Mouse (Mus musculus): ENCODE results near the gene Btbd1. TPM values are rescaled to one million over a fixed set of nuclear protein-coding genes. Genes with fewer than 3 reads are reported as not detected.

Gene Btbd1
- 54.1 TPM for total RNA-seq (2023)

GRCm38 (mm10) chr7:81829379-81829894 is at the start of gene Btbd1:
Btbd1 (minus strand) TSS chr7:81829431.

GRCm38 (mm10) chr7:81858968-81859721 is 29.9 kb upstream of the Btbd1 start, which contains the start of gene Tm6sf1:
Tm6sf1 (plus strand) TSS chr7:81859001.

GRCm38 (mm10) chr7:81855694-81856093 is 26.5 kb upstream of the Btbd1 start, which contains the start of gene Gm10160:
Gm10160 (minus strand) TSS chr7:81855794.

GRCm38 (mm10) chr7:81789095-81789757 is 40.0 kb downstream of the Btbd1 start, which contains the start of gene 3110040N11Rik:
3110040N11Rik (minus strand) TSS chr7:81789478.

GRCm38 (mm10) chr7:81762180-81763109 is 66.8 kb downstream of the Btbd1 start, which contains the start of gene Ramac:
Ramac (plus strand) TSS chr7:81762925.

Other genes starting within 250 kb of the Btbd1 start
- gene Homer2, start 121.9 kb downstream of the Btbd1 start, total RNA-seq (2023), result not detected
- 68.4 TPM for gene Ramac, start 66.5 kb downstream of the Btbd1 start, total RNA-seq (2023)
- 34.4 TPM for gene 3110040N11Rik, start 40.0 kb downstream of the Btbd1 start, total RNA-seq (2023)
- not detected for gene Gm10160, start 26.4 kb upstream of the Btbd1 start, total RNA-seq (2023)
- gene Tm6sf1, start 29.6 kb upstream of the Btbd1 start, total RNA-seq (2023), result 20.7 TPM
- 34.2 TPM for gene Hdgfl3, start 105.0 kb upstream of the Btbd1 start, total RNA-seq (2023)
- gene Bnc1, start 162.9 kb upstream of the Btbd1 start, total RNA-seq (2023), result not detected

All from CD4-positive naive resting alpha-beta T cell, adult 76 days (primary cell).